Mouse (Mus musculus) forebrain, postnatal 0 days (tissue): ENCODE measurements at regions not wholly inside any gene's neighbourhood (a gene's known extent, or its start where the extent isn't known, plus 50 kb on each side); places are given as distances from the start of the nearest gene placed in this dataset.
"Not testable (repeated sequence)": the region's sequence is repeated elsewhere in the genome, so short reads cannot be mapped to it uniquely, and the experiment has no call there.

Experiments
- ATAC-seq: fragments of 200-750 bp; cut with Nextera tagmentation; 2 replicates; pipeline ENCODE4 v1.8.0; 2017; ENCODE audit warnings: mild to moderate bottlenecking, moderate library complexity
- DNase-seq: peaks from one replicate; pipeline ENCODE4 v3.0.0-alpha.2; 2015
- H3K27ac ChIP-seq: fragments of 300-500 bp; sonication (generic); 2 replicates; pipeline ENCODE4 v1.5.1; 2014; ENCODE audit warnings: low read depth, mild to moderate bottlenecking, antibody characterized with exemption, low read length, moderate library complexity, mixed read lengths
- H3K27me3 ChIP-seq: fragments of 300-500 bp; sonication (generic); 2 replicates; pipeline ENCODE4 v1.6.1; 2014; ENCODE audit warnings: mild to moderate bottlenecking, low read length, mixed read lengths; ENCODE audit not compliant: insufficient read depth
- H3K36me3 ChIP-seq: fragments of 300-500 bp; sonication (generic); 2 replicates; pipeline ENCODE4 v1.6.1; 2014; ENCODE audit warnings: mild to moderate bottlenecking, moderate library complexity; ENCODE audit not compliant: insufficient read depth
- H3K4me1 ChIP-seq: fragments of 300-500 bp; sonication (generic); 2 replicates; pipeline ENCODE4 v1.6.1; 2014; ENCODE audit warnings: antibody characterized with exemption; ENCODE audit not compliant: insufficient read depth
- H3K4me2 ChIP-seq: fragments of 300-500 bp; sonication (generic); 2 replicates; pipeline ENCODE4 v1.6.1; 2014; ENCODE audit warnings: low read depth, mild to moderate bottlenecking, moderate library complexity
- H3K4me3 ChIP-seq: fragments of 300-500 bp; sonication (generic); 2 replicates; pipeline ENCODE4 v1.5.1; 2014; ENCODE audit warnings: low read depth, low read length, mixed read lengths
- H3K9ac ChIP-seq: fragments of 300-500 bp; sonication (generic); 2 replicates; pipeline ENCODE4 v1.6.1; 2014; ENCODE audit warnings: mild to moderate bottlenecking
- H3K9me3 ChIP-seq: fragments of 300-500 bp; sonication (generic); 2 replicates; pipeline ENCODE4 v1.6.1; 2016; ENCODE audit warnings: low read length
- CTCF ChIP-seq: sonication (generic); IDR thresholded peaks from 2 replicates; pipeline ENCODE4 v1.5.1; 2016; ENCODE audit warnings: antibody characterized with exemption, control low read depth, low read depth
- WGBS: fragments of 180-500 bp; shearing (Covaris S2); extraction: QIAGEN DNeasy Blood & Tissue Kit; methylation state at CpG from one replicate; pipeline ENCODE4 v1.1.7; 2014; 5-methylcytosine and 5-hydroxymethylcytosine counted together

- Histone ChIP-seq H3K4me3 (no peak overlapping the region), H3K27ac (no peak overlapping the region), H3K4me2 (no peak overlapping the region), H3K27me3 (no peaks in the 10 kb centered on the region), H3K4me1 (no peaks in the 10 kb centered on the region), H3K9ac (no peak overlapping the region), H3K36me3 (no peaks in the 10 kb centered on the region), H3K9me3 (no peaks in the 10 kb centered on the region)
- DNase-seq (no peak), ATAC-seq (no peak)
- 85% methylated on average over 4 of the region's 4 CpGs for WGBS
- no peak for TF ChIP-seq CTCF
Measured at GRCm38 (mm10) chr6:3319378-3319777, 80.0 kb downstream of the Samd9l start.

- ATAC-seq (peak; percentile 20; the same call in 1 of the 2 replicates), DNase-seq (peak; percentile 18)
- not testable (repeated sequence) for H3K9me3 ChIP-seq, H3K4me3 ChIP-seq, H3K9ac ChIP-seq, H3K4me1 ChIP-seq, H3K27ac ChIP-seq, H3K36me3 ChIP-seq, H3K27me3 ChIP-seq
- 2% methylated on average over 11 of the region's 11 CpGs for WGBS
- H3K4me2 ChIP-seq = peak overlapping the region; percentile 23; the same call in 1 of the 2 replicates
Measured at GRCm38 (mm10) chr6:3307598-3308220, 91.7 kb downstream of the Samd9l start.

- not testable (repeated sequence) for H3K27me3 ChIP-seq, DNase-seq, H3K4me3 ChIP-seq, H3K4me1 ChIP-seq, H3K9ac ChIP-seq, H3K9me3 ChIP-seq, H3K4me2 ChIP-seq, ATAC-seq, H3K36me3 ChIP-seq, H3K27ac ChIP-seq
- WGBS = 22% methylated on average over 10 of the region's 10 CpGs
Measured at GRCm38 (mm10) chr6:3304881-3305620, 94.3 kb downstream of the Samd9l start.

- not testable (repeated sequence) for H3K4me3 ChIP-seq, H3K27me3 ChIP-seq, H3K9me3 ChIP-seq, H3K4me2 ChIP-seq, H3K4me1 ChIP-seq, ATAC-seq, DNase-seq, H3K9ac ChIP-seq, H3K27ac ChIP-seq, H3K36me3 ChIP-seq
- WGBS = 89% methylated on average over 8 of the region's 8 CpGs
Measured at GRCm38 (mm10) chr6:3293316-3293715, 106.1 kb downstream of the Samd9l start.

- H3K27me3 ChIP-seq, H3K27ac ChIP-seq, H3K36me3 ChIP-seq, H3K4me2 ChIP-seq, H3K9me3 ChIP-seq, DNase-seq, ATAC-seq, H3K4me1 ChIP-seq, H3K4me3 ChIP-seq, H3K9ac ChIP-seq: not testable (repeated sequence)
- 97% methylated on average over 6 of the region's 6 CpGs for WGBS
Measured at GRCm38 (mm10) chr6:3291983-3292382, 107.4 kb downstream of the Samd9l start.

- ATAC-seq, H3K9me3 ChIP-seq: not testable (repeated sequence)
Measured at GRCm38 (mm10) chr6:3268726-3269125, 130.6 kb downstream of the Samd9l start.

GRCm38 (mm10) chr6:3265477-3265876, 133.9 kb downstream of the Samd9l start:
- not testable (repeated sequence) for DNase-seq, H3K4me2 ChIP-seq, ATAC-seq, H3K27ac ChIP-seq, H3K36me3 ChIP-seq, H3K9ac ChIP-seq, H3K4me3 ChIP-seq, H3K4me1 ChIP-seq, H3K27me3 ChIP-seq, H3K9me3 ChIP-seq
- 66% methylated on average over 1 of the region's 1 CpGs for WGBS

More at GRCm38 (mm10) chr6:3268726-3269125, 130.6 kb downstream of the Samd9l start:
- not testable (repeated sequence) for H3K4me2 ChIP-seq, H3K27me3 ChIP-seq, H3K4me1 ChIP-seq, H3K36me3 ChIP-seq, DNase-seq, H3K4me3 ChIP-seq, H3K9ac ChIP-seq, H3K27ac ChIP-seq
- 79% methylated on average over 2 of the region's 4 CpGs for WGBS
